Mouse (Mus musculus) urinary bladder, adult 18-20 months (tissue): ENCODE measurements around the gene Gpr153.
A peak's percentile ranks its signal among the peaks of the same experiment; 100 is the strongest.

Experiments used
- DNase-seq, 2 experiments: peaks; one replicate each; pipeline ENCODE4 v3.0.0; 2022; ENCODE audit warnings: low spot score in 2 of 2, mixed read lengths in 2 of 2

Gpr153 gene

DNA sequence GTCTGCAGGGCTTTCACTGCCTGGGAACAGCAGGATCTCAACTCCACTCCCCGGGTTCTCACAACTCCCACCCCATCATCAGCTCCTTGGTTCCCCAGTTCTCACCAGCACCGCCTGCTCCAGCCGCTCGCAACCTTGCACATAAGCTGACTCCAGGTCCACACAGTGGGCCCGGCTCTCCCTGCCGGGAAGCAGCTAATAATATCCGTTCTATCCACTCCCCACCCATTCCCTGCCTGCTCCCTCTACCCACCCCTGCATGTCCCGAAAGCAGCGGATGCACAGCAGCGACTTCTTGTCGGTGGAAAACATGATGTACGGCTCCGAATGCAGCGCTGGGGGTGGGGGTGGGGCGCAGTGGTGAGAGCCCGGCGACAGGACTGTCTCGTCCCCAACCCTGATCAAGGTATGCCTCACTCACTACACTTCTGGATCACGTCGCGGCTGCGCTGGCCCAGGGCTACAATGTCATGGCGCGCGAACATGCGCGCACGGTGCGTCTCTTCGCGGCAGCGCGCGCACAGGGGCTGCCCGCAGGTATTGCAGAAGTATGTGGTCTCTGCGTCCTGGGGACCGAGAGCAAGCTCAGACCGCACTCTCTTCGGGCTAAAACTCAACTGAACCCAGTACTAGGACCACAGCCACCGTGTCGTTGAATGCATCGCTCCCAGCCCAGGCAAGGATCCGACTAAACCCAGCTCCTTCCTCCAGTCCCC is 41.6 kb downstream of the Gpr153 start:
- DNase-seq: no peak

DNA sequence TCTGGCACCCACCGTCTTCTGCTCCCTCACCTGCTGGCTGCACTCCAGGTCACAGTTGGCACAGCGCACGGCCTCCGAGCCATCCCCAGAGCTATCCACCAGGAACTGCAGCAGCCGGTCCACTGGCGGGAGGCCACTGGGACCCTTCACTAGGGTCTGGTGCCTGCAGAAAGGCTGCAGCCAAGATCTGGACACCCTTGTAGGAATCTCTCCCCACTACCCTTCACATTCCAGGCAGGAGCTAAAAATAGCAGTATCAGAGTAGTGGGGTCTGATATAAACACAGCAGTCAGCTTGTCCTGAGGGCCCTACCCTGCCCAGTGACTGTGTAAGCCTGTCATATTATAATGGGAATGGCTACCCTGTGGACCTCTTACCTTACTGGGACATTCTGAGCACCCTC is 43.6 kb downstream of the Gpr153 start:
- no peak for DNase-seq

DNA sequence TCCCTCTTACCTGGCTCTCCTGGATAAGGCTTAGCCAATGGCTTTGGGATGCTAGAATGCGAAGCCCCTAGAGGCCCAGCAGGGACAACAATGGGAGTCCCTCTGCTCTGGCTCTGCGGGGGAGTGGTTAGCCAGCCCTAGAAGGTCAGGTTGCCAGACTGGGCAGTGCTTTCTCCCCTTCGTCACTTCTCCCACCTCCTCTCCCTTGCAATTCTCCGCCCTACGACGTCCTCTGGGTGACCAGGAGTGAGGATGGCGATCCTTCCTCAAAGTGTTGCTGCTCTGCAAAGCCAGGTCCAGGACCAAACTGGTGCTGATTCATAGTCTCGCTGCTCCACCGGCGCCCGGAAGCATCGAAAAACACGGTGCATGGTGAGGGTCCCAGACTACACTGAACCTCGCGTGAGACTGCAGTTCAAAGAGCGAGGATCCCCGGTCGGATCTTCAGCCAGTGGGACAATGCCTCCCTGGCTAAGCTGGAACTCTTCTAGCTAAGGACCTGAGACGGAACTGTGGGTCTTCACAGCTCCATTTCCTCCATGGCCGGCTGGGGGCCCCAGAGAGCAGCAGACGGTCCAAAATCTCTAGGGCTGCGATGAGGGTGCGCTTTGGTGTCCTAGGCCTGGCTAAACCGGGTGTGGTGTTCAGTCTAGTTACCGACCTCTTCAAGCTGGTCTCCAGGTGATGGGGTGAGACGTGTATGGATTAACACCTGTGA is 44.6 kb downstream of the Gpr153 start, which contains the start of gene Rnf207:
TSS of gene Rnf207 (minus strand) at position 477 of the 718 bp plus-strand sequence.
- peak; percentile 22 to 50 for DNase-seq

DNA sequence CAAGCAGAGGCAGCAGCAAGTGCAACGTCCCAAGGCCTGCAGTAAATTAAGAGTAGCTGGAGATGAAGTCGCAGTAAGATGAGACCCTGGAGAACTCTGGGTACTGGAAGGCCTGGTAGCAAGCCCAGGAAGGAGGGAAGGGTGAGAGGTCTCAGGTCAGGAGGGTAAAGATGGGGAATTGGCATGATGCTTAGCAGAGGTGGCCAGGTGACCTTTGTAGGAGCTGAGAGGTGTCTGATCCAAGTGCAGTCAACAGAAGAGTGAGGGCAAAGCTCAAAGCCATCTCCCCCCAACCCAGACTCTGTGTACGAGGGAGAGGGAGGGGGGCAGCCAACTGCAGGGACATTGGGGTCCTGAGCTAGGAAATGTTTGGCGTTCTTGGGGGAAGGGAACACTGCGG is 47.4 kb downstream of the Gpr153 start:
- DNase-seq: no peak

DNA sequence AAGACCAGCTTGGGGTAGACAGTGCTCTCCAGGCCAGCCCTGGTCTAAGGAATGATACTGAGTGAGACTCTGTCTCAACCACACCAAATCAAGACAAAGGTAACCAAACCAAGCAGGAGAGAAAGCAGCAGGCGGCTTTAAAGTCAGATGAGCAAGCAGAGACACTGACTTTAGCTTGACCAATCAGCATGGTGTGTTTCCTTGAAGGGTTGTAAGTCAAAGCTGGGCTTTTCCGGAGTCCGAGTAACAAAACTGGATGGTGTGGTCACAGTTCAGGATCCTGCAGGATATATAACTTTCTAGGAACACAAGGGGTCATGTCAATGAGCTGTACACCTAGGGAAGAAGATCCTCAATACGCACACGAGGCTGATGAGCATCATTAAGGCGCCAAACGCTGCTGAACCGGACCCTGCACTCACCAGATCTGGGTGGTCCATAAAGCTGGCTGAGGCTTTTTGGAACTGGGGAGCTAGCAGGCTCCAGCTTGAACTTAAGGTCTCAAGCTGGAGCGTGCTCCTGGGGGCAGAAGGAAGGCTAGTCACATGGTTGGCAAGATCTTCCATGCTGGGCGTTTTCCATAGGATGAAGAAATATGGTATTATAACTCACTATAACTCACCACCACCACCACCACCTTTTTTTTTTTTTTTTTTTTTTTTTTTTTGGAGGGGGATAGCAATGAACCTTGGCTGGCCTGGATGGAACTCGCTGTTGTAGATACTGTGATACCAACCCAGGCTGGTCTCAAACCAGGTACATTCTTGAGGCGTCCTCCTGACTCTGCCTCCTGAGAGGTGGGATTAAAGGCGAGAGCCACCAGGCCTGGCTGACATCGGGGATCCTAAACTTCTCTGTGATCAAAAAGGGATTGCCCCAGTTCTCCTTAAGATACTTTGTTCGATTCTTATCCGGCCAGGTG is 50.9 kb downstream of the Gpr153 start:
- no peak for DNase-seq

DNA sequence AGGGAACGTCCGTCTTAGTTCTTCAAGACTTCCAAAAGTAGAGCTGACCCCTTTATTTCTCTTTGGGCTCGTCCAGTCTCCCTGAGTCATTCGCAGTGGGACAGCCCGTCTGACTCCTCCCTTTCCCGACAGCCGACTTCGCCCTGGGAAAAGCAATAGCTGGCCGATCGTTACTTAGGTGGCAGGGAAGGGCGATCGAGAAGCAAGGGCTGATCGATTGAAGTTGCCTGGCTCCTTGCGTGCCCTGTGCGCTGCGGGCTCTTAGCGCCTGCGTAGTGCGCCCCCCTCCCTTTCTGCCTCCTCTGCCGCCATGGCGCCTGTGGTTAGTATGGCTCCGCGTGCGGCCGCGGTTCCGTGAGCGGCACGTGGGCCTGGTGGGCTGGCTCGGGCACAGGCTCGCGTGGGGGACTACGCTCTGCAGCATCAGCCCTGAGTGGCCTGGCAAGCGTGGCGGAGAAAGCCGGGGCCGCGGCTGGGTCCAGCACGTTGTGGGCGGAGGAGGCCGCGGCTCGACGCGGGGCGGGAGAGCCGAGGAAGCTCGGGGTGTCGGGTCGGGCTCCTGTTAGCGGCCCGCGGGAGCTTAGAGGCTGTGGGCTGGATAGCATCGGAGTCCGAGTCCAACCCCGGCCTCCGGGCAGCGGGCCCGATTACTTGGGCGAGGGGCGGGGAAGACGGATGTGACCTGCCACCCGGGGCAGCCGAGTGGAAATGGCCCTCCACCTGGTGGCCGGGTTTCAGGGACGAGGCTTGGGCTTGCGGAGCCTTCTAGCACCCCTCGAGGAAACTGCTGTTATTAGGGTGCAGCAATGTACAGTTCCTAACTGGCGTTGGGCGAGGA is 51.8 kb downstream of the Gpr153 start, which contains the start of gene Rpl22:
TSS of gene Rpl22 (plus strand) at position 169 of the 838 bp plus-strand sequence.
- DNase-seq: peak; percentile 67 to 95

DNA sequence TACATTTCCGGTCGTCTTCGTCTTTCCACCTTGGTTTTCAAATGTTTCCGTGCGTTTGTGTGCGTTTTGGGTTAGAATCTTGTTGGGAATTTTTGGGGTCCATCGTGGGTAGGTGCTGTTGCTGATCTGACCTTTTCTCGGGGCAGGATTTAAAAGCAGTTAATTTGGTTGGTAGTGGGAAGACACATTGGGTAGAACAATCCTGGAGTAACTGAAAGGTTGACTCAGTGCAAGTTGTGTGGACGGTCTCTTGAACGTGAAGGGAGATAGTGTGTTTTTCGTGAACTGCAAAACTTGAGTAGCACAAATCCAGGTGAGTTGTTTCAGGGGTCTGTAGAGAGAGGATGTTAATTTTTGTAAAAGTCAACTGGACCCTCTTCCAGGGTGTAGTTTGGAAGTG is 52.5 kb downstream of the Gpr153 start:
- DNase-seq: no peak

DNA sequence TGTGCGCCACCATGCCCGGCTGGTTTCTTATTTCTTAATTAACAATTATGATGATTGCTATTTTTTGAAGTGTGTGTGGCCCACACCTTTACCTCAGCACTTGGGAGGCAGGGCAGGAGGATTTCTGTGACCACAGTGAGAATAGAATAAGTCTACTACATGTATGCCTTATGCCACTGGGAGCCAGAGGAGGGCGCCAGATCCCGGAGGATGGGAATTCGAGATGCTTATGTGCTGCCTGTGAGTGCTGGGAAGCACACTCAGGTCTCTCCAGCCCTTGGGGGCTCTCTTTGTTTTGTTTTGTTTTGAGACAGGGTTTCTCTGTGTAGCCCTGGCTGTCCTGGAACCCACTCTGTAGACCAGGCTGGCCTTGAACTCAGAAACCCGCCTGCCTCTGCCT is 54.7 kb downstream of the Gpr153 start:
- no peak for DNase-seq

DNA sequence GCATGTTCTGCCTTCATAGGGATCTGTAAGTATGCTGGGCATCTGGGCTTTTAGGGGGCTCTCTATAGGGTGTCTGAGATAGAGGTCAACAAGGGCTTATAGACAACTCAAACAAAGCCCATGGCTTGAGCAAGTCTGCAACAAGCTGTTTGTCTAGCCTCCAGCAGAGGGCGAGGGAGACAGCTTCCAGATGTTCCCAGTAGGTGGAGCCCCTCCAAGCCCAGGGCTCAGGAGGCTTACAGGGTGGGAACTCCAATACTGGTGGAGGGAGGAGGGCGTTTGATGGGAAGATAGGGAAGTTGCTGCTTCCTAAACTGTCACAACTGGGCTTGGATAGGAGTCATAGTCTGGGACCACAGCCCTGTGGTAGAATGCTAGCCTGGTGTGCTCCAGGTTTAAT is 58.9 kb downstream of the Gpr153 start:
- peak; percentile 45 to 66 for DNase-seq

DNA sequence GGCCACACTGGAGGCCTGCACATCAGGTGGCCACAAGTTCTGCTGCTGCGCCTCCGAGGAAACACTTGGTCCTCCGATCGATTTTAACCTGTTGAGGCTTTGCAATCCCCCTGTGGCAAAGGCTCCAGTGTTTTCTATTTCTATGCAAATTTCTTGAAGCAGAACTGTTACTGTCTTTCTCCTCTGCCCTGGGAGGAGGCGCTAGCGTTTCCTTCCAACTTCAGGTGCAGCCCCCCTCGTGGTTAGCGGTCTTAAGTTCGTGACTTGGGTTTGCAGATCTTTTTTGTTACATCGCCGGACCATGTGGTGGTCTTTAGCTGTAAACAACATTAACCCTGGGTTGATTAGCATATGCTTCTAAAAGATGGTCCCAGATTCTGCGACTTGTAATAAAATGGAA is 59.6 kb downstream of the Gpr153 start:
- DNase-seq: no peak
